Mouse (Mus musculus) lung, embryonic 16.5 days (tissue): ENCODE measurements at regions not wholly inside any gene's neighbourhood (a gene's known extent, or its start where the extent isn't known, plus 50 kb on each side); places are given as distances from the start of the nearest gene placed in this dataset.

Source experiments
- ATAC-seq: fragments of 200-750 bp; cut with Nextera tagmentation; 2 replicates; pipeline ENCODE4 v1.8.0; 2017; ENCODE audit warnings: low read depth, mild to moderate bottlenecking, moderate library complexity
- H3K27ac ChIP-seq: fragments of 300-500 bp; sonication (generic); 2 replicates; pipeline ENCODE4 v1.5.1; 2014; ENCODE audit warnings: mild to moderate bottlenecking, control low read depth, low read length
- H3K27me3 ChIP-seq: fragments of 300-500 bp; sonication (generic); 2 replicates; pipeline ENCODE4 v1.6.1; 2014; ENCODE audit warnings: low read depth, low read length, mixed read lengths; ENCODE audit not compliant: control insufficient read depth, insufficient read depth
- H3K36me3 ChIP-seq: fragments of 300-500 bp; sonication (generic); 2 replicates; pipeline ENCODE4 v1.6.1; 2014; ENCODE audit warnings: low read length; ENCODE audit not compliant: control insufficient read depth, insufficient read depth
- H3K4me1 ChIP-seq: fragments of 300-500 bp; sonication (generic); replicated peaks from 2 replicates; pipeline ENCODE4 v1.6.1; 2014; ENCODE audit warnings: low read length, mixed read lengths; ENCODE audit not compliant: control insufficient read depth, insufficient read depth
- H3K4me2 ChIP-seq: fragments of 300-500 bp; sonication (generic); 2 replicates; pipeline ENCODE4 v1.6.1; 2014; ENCODE audit warnings: low read depth, low read length, control low read depth
- H3K4me3 ChIP-seq: fragments of 300-500 bp; sonication (generic); 2 replicates; pipeline ENCODE4 v1.5.1; 2014; ENCODE audit warnings: mild to moderate bottlenecking, low read length, control low read depth
- H3K9ac ChIP-seq: fragments of 300-500 bp; sonication (generic); 2 replicates; pipeline ENCODE4 v1.6.1; 2014; ENCODE audit warnings: low read length, control low read depth
- H3K9me3 ChIP-seq: fragments of 300-500 bp; sonication (generic); 2 replicates; pipeline ENCODE4 v1.6.1; 2016; ENCODE audit warnings: low read length; ENCODE audit not compliant: control insufficient read depth
- WGBS: fragments of 180-500 bp; shearing (Covaris S2); extraction: QIAGEN DNeasy Blood & Tissue Kit; methylation state at CpG from one replicate; pipeline ENCODE4 v1.1.7; 2014; 5-methylcytosine and 5-hydroxymethylcytosine counted together

GRCm38 (mm10) chr13:69414813-69415212, 118.7 kb upstream of the Nsun2 start:
- no peak for ATAC-seq
- H3K27ac ChIP-seq: no peak overlapping the region
- H3K27me3 ChIP-seq: no peaks in the 10 kb centered on the region
- no peaks in the 10 kb centered on the region for H3K4me1 ChIP-seq
- H3K9ac ChIP-seq: no peak overlapping the region
- H3K9me3 ChIP-seq: no peaks in the 10 kb centered on the region
- 67% methylated on average over 7 of the region's 7 CpGs for whole genome bisulfite sequencing
- no peaks in the 10 kb centered on the region for H3K36me3 ChIP-seq
- H3K4me3 ChIP-seq: no peak overlapping the region
- no peak overlapping the region for H3K4me2 ChIP-seq

DNA sequence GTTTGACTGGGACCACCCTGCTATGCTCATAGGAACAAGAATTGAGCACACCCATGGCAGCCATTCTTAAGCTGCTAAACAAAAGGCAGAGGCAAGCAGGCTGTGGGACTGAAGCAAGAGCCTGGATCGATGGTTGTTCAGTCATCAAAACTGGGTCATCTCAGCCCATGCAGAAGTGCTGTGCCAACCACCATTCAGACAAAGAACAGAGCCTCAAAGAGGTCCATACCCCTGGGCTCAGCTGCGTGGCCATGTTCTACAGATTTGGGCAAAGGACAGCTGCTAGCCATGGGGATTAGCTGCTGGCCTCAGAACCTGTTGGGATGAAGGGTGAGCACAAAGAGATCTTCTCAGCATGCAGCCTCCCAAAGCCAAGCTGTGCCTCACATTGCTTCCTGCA, 116.8 kb upstream of the Nsun2 start:
- Histone ChIP-seq H3K4me3 (no peak overlapping the region), H3K4me1 (no peaks in the 10 kb centered on the region), H3K27ac (no peak overlapping the region), H3K36me3 (no peaks in the 10 kb centered on the region), H3K27me3 (no peaks in the 10 kb centered on the region), H3K4me2 (no peak overlapping the region), H3K9ac (no peak overlapping the region), H3K9me3 (no peaks in the 10 kb centered on the region)
- ATAC-seq: no peak
- WGBS: 82% methylated on average over 2 of the region's 2 CpGs

GRCm38 (mm10) chr13:69417855-69418478, 115.6 kb upstream of the Nsun2 start:
- Histone ChIP-seq H3K27me3 (no peaks in the 10 kb centered on the region), H3K27ac (no peak overlapping the region), H3K36me3 (no peaks in the 10 kb centered on the region), H3K4me2 (no peak overlapping the region), H3K9me3 (no peaks in the 10 kb centered on the region), H3K4me1 (no peaks in the 10 kb centered on the region), H3K4me3 (no peak overlapping the region), H3K9ac (no peak overlapping the region)
- WGBS: 70% methylated on average over 14 of the region's 14 CpGs
- ATAC-seq: no peak

- H3K4me1 ChIP-seq: no peaks in the 10 kb centered on the region
- H3K4me2 ChIP-seq: no peak overlapping the region
- no peaks in the 10 kb centered on the region for H3K9me3 ChIP-seq
- no peaks in the 10 kb centered on the region for H3K27me3 ChIP-seq
- no peaks in the 10 kb centered on the region for H3K36me3 ChIP-seq
- ATAC-seq: peak; percentile 47; the same call in 1 of the 2 replicates
- H3K4me3 ChIP-seq: no peak overlapping the region
- H3K27ac ChIP-seq: no peak overlapping the region
- no peak overlapping the region for H3K9ac ChIP-seq
- WGBS: 62% methylated on average over 8 of the region's 8 CpGs
Observed at GRCm38 (mm10) chr13:69420166-69420565, 113.4 kb upstream of the Nsun2 start.

GRCm38 (mm10) chr13:69421966-69422365, 111.6 kb upstream of the Nsun2 start:
- Histone ChIP-seq H3K4me1 (peaks cover 3% of the 10 kb centered on the region; the same call in 1 of the 2 replicates), H3K27ac (no peak overlapping the region), H3K36me3 (no peaks in the 10 kb centered on the region), H3K4me2 (no peak overlapping the region), H3K9ac (no peak overlapping the region), H3K4me3 (no peak overlapping the region), H3K9me3 (no peaks in the 10 kb centered on the region), H3K27me3 (no peaks in the 10 kb centered on the region)
- ATAC-seq: no peak

- H3K4me2 ChIP-seq: no peak overlapping the region
- no peaks in the 10 kb centered on the region for H3K27me3 ChIP-seq
- no peaks in the 10 kb centered on the region for H3K36me3 ChIP-seq
- peak; percentile 80 for ATAC-seq
- no peak overlapping the region for H3K9ac ChIP-seq
- H3K9me3 ChIP-seq: no peaks in the 10 kb centered on the region
- WGBS: 20% methylated on average over 6 of the region's 6 CpGs
- no peak overlapping the region for H3K27ac ChIP-seq
- no peak overlapping the region for H3K4me3 ChIP-seq
- peaks cover 3% of the 10 kb centered on the region; the same call in 1 of the 2 replicates for H3K4me1 ChIP-seq
Observed at GRCm38 (mm10) chr13:69426117-69426516, 107.4 kb upstream of the Nsun2 start.

- H3K9ac ChIP-seq: no peak overlapping the region
- no peak for ATAC-seq
- H3K27ac ChIP-seq: no peak overlapping the region
- H3K9me3 ChIP-seq: no peaks in the 10 kb centered on the region
- H3K4me3 ChIP-seq: no peak overlapping the region
- H3K4me1 ChIP-seq: peaks cover 6% of the 10 kb centered on the region; the same call in 1 of the 2 replicates
- 57% methylated on average over 5 of the region's 5 CpGs for WGBS
- no peaks in the 10 kb centered on the region for H3K36me3 ChIP-seq
- H3K27me3 ChIP-seq: no peaks in the 10 kb centered on the region
- H3K4me2 ChIP-seq: no peak overlapping the region
Observed at GRCm38 (mm10) chr13:69429596-69429995, 104.0 kb upstream of the Nsun2 start.

DNA sequence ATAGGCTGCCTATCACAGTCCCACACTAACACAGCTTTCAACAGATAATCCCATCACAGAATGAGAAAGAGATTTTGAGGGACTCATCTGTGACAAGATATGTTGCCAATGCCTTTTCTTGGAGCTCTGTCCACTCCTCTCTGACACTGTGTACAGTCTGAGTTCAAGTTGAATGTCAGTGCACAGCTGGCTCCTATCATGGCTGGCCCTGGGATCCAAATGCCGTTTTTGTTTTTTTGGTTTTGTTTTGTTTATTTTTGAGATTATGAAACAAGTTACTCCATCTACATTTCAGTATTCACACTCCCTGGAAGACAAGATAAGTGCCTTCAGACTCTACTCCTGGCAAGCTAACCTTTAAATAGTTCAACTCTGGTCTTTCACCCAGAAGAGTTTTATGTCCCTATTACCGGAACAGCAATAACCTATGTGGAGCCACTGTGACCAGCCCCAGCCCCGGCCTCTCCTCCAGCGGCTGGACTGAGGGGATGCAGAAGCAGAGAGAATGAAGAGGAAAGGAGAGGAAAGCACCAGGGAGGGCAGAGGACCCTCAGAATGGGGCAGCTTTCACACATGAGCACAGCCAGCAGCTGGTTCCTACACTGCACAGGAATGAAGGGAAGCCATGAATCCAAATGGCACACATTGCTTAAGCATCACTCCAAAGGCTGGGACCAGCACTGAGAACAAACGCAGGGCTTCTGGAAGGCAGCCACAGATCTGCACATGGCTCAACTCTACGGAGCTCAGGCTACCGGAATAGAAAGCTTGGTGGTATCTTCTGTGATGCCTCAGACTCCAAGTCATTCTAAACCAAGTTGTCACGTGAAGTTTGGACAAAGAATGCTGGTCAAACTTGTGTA, 99.9 kb upstream of the Nsun2 start:
- Histone ChIP-seq H3K36me3 (no peaks in the 10 kb centered on the region), H3K4me3 (no peak overlapping the region), H3K9me3 (no peaks in the 10 kb centered on the region), H3K27me3 (no peaks in the 10 kb centered on the region), H3K4me1 (peaks cover 9% of the 10 kb centered on the region), H3K27ac (peak overlapping the region; percentile 92), H3K4me2 (no peak overlapping the region), H3K9ac (no peak overlapping the region)
- ATAC-seq: peak; percentile 94
- 52% methylated on average over 8 of the region's 8 CpGs for WGBS

- H3K9me3 ChIP-seq: no peaks in the 10 kb centered on the region
- no peak overlapping the region for H3K27ac ChIP-seq
- H3K4me3 ChIP-seq: no peak overlapping the region
- H3K36me3 ChIP-seq: no peaks in the 10 kb centered on the region
- ATAC-seq: no peak
- 85% methylated on average over 9 of the region's 9 CpGs for WGBS
- no peaks in the 10 kb centered on the region for H3K27me3 ChIP-seq
- peaks cover 7% of the 10 kb centered on the region for H3K4me1 ChIP-seq
- H3K9ac ChIP-seq: no peak overlapping the region
- H3K4me2 ChIP-seq: no peak overlapping the region
Observed at GRCm38 (mm10) chr13:69439486-69439885, 94.1 kb upstream of the Nsun2 start.
